Mouse (Mus musculus): Measurements from ENCODE around the gene Cep97. TPM values are rescaled to one million over a fixed set of nuclear protein-coding genes. Genes with fewer than 3 reads are reported as not detected.

Gene Cep97
- polyA plus RNA-seq, 1 experiment = 17.4 TPM

GRCm38 (mm10) chr16:55852515-55852914 lies 82.1 kb downstream of the Cep97 start:
- DNase-seq = no peak
- H3K4me3 ChIP-seq (ENCODE audit: control insufficient read depth, insufficient read depth, low read length) = no peak overlapping the region
- H3K27ac ChIP-seq (ENCODE audit: control insufficient read depth, insufficient read depth, low read length) = no peak overlapping the region
- TF ChIP-seq POLR2A (IDR thresholded peaks at IDR 0.05; ENCODE audit: control insufficient read depth, extremely low read depth, insufficient read depth, low read length, poor library complexity) = no peak
- no peak for TF ChIP-seq CTCF (IDR thresholded peaks at IDR 0.05; ENCODE audit: borderline replicate concordance, control insufficient read depth, extremely low read depth, insufficient read depth, low read length, poor library complexity)
- WGBS = 88% methylated on average over 4 of the region's 4 CpGs
- H3K36me3 ChIP-seq (ENCODE audit: control insufficient read depth, insufficient read depth, low read length) = no peaks in the 10 kb centered on the region; the same call in 1 of the 2 replicates
- no peaks in the 10 kb centered on the region for H3K4me1 ChIP-seq (replicated peaks; ENCODE audit: control insufficient read depth, insufficient read depth, low read length)
- H3K27me3 ChIP-seq (ENCODE audit: control insufficient read depth, insufficient read depth, low read length) = no peaks in the 10 kb centered on the region

- no peaks in the 10 kb centered on the region; the same call in 1 of the 2 replicates for H3K36me3 ChIP-seq (ENCODE audit: control insufficient read depth, insufficient read depth, low read length)
- no peak for TF ChIP-seq POLR2A (IDR thresholded peaks at IDR 0.05; ENCODE audit: control insufficient read depth, extremely low read depth, insufficient read depth, low read length, poor library complexity)
- no peak for TF ChIP-seq CTCF (IDR thresholded peaks at IDR 0.05; ENCODE audit: borderline replicate concordance, control insufficient read depth, extremely low read depth, insufficient read depth, low read length, poor library complexity)
- no peak overlapping the region for H3K4me3 ChIP-seq (ENCODE audit: control insufficient read depth, insufficient read depth, low read length)
- no peaks in the 10 kb centered on the region for H3K27me3 ChIP-seq (ENCODE audit: control insufficient read depth, insufficient read depth, low read length)
- no peaks in the 10 kb centered on the region for H3K4me1 ChIP-seq (replicated peaks; ENCODE audit: control insufficient read depth, insufficient read depth, low read length)
- no peak overlapping the region for H3K27ac ChIP-seq (ENCODE audit: control insufficient read depth, insufficient read depth, low read length)
- WGBS = 95% methylated on average over 3 of the region's 3 CpGs
- no peak for DNase-seq
Measured at GRCm38 (mm10) chr16:55850485-55850884, 84.2 kb downstream of the Cep97 start.

Other genes starting within 250 kb of the Cep97 start
- gene Nfkbiz, start 96.0 kb downstream of the Cep97 start, polyA plus RNA-seq (2012; rRNA removed) = 21.1 and 21.3 TPM in 2 replicates
- gene Nxpe3, start 39.6 kb downstream of the Cep97 start, polyA plus RNA-seq (2012; rRNA removed) = 5.2 and 6.0 TPM in 2 replicates
- gene Rpl24, start 31.4 kb upstream of the Cep97 start, polyA plus RNA-seq (2012; rRNA removed) = 151 and 184 TPM in 2 replicates
- gene Zbtb11, start 39.0 kb upstream of the Cep97 start, polyA plus RNA-seq (2012; rRNA removed) = 6.1 and 7.1 TPM in 2 replicates
- 17.0 and 18.9 TPM in 2 replicates for gene Pcnp, start 94.9 kb upstream of the Cep97 start, polyA plus RNA-seq (2012; rRNA removed)
- 6.5 and 6.8 TPM in 2 replicates for gene Trmt10c, start 103.0 kb upstream of the Cep97 start, polyA plus RNA-seq (2012; rRNA removed)
- gene Senp7, start 113.5 kb upstream of the Cep97 start, polyA plus RNA-seq (2012; rRNA removed) = 11.2 and 14.1 TPM in 2 replicates